Mouse (Mus musculus): ENCODE data around the gene Camp. TPM values are rescaled to one million over a fixed set of nuclear protein-coding genes. Genes with fewer than 3 reads are reported as not detected.
A peak's percentile ranks its signal among the peaks of the same experiment; 100 is the strongest.

Camp gene
- not detected for total RNA-seq (2021)

GRCm38 (mm10) chr9:109849312-109849758 is at the start of gene Camp:
Gene Camp (minus strand): TSS chr9:109849617.
- no peak for DNase-seq (ENCODE audit: extremely low spot score in 1 of 2, low spot score in 1 of 2)

- DNase-seq (ENCODE audit: extremely low spot score in 1 of 2, low spot score in 1 of 2), result no peak
Observed at GRCm38 (mm10) chr9:109898027-109898426, 48.6 kb upstream of the Camp start.

GRCm38 (mm10) chr9:109896253-109897150 is 47.1 kb upstream of the Camp start:
- DNase-seq (ENCODE audit: extremely low spot score in 1 of 2, low spot score in 1 of 2), result no peak

- no peak for DNase-seq (ENCODE audit: extremely low spot score in 1 of 2, low spot score in 1 of 2)
Observed at GRCm38 (mm10) chr9:109895593-109895992, 46.2 kb upstream of the Camp start.

GRCm38 (mm10) chr9:109894413-109895090 is 45.1 kb upstream of the Camp start:
- peak; percentile 41 to 59 for DNase-seq (ENCODE audit: extremely low spot score in 1 of 2, low spot score in 1 of 2)

- peak; percentile 69 to 92 for DNase-seq (ENCODE audit: extremely low spot score in 1 of 2, low spot score in 1 of 2)
Observed at GRCm38 (mm10) chr9:109892651-109893250, 43.3 kb upstream of the Camp start.

GRCm38 (mm10) chr9:109891501-109891900 is 42.1 kb upstream of the Camp start:
- DNase-seq (ENCODE audit: extremely low spot score in 1 of 2, low spot score in 1 of 2), result no peak

- no peak for DNase-seq (ENCODE audit: extremely low spot score in 1 of 2, low spot score in 1 of 2)
Observed at GRCm38 (mm10) chr9:109887321-109887720, 37.9 kb upstream of the Camp start.

- DNase-seq (ENCODE audit: extremely low spot score in 1 of 2, low spot score in 1 of 2), result no peak
Observed at GRCm38 (mm10) chr9:109886259-109886658, 36.8 kb upstream of the Camp start.

- DNase-seq (ENCODE audit: extremely low spot score in 1 of 2, low spot score in 1 of 2), result no peak
Observed at GRCm38 (mm10) chr9:109879305-109879704, 29.9 kb upstream of the Camp start.

- DNase-seq (ENCODE audit: extremely low spot score in 1 of 2, low spot score in 1 of 2), result no peak
Observed at GRCm38 (mm10) chr9:109877666-109878065, 28.2 kb upstream of the Camp start.

- no peak for DNase-seq (ENCODE audit: extremely low spot score in 1 of 2, low spot score in 1 of 2)
Observed at GRCm38 (mm10) chr9:109876756-109877155, 27.3 kb upstream of the Camp start.

GRCm38 (mm10) chr9:109875695-109876601 is 26.5 kb upstream of the Camp start:
- peak; percentile 23 to 31 for DNase-seq (ENCODE audit: extremely low spot score in 1 of 2, low spot score in 1 of 2)

- peak; percentile 87 to 89 for DNase-seq (ENCODE audit: extremely low spot score in 1 of 2, low spot score in 1 of 2)
Observed at GRCm38 (mm10) chr9:109874797-109875691, 25.6 kb upstream of the Camp start, which contains the start of gene Cdc25a. Gene Cdc25a (plus strand): TSS chr9:109875579.

- no peak for DNase-seq (ENCODE audit: extremely low spot score in 1 of 2, low spot score in 1 of 2)
Observed at GRCm38 (mm10) chr9:109870983-109871572, 21.7 kb upstream of the Camp start.

GRCm38 (mm10) chr9:109866218-109866617 is 16.8 kb upstream of the Camp start:
- DNase-seq (ENCODE audit: extremely low spot score in 1 of 2, low spot score in 1 of 2), result no peak

GRCm38 (mm10) chr9:109863085-109863484 is 13.7 kb upstream of the Camp start:
- no peak for DNase-seq (ENCODE audit: extremely low spot score in 1 of 2, low spot score in 1 of 2)

GRCm38 (mm10) chr9:109862397-109863044 is 13.1 kb upstream of the Camp start:
- peak; percentile 75 to 92 for DNase-seq (ENCODE audit: extremely low spot score in 1 of 2, low spot score in 1 of 2)

All from layer of hippocampus, postnatal 25 days (tissue).